Mouse (Mus musculus): Measurements from ENCODE around the gene Plac9a. TPM values are rescaled to one million over a fixed set of nuclear protein-coding genes. Genes with fewer than 3 reads are reported as not detected.
A peak's percentile ranks its signal among the peaks of the same experiment; 100 is the strongest.
"Not testable (repeated sequence)": the region's sequence is repeated elsewhere in the genome, so short reads cannot be mapped to it uniquely, and the experiment has no call there.

Plac9a gene
- polyA plus RNA-seq, 1 experiment from 2014 or later, result 0.70 TPM

- ATAC-seq (ENCODE audit: low read depth); H3K9ac ChIP-seq; H3K4me2 ChIP-seq; H3K36me3 ChIP-seq; H3K9me3 ChIP-seq (replicated peaks); H3K27ac ChIP-seq; H3K27me3 ChIP-seq; H3K4me3 ChIP-seq (replicated peaks); DNase-seq; H3K4me1 ChIP-seq (replicated peaks): not testable (repeated sequence)
- no CpG with 5 or more reads among the region's 12 CpGs for WGBS (ENCODE audit: insufficient replicate concordance)
Observed at GRCm38 (mm10) chr14:25885886-25886285, 17.0 kb downstream of the Plac9a start.

- not testable (repeated sequence) for ATAC-seq (ENCODE audit: low read depth); H3K4me3 ChIP-seq (replicated peaks); H3K9me3 ChIP-seq (replicated peaks)
Observed at GRCm38 (mm10) chr14:25881769-25882168, 21.1 kb downstream of the Plac9a start.

GRCm38 (mm10) chr14:25876640-25877039 lies 26.3 kb downstream of the Plac9a start:
- DNase-seq; H3K4me1 ChIP-seq (replicated peaks); H3K9me3 ChIP-seq (replicated peaks); H3K9ac ChIP-seq; H3K4me3 ChIP-seq (replicated peaks); H3K27me3 ChIP-seq; H3K27ac ChIP-seq; ATAC-seq (ENCODE audit: low read depth); H3K4me2 ChIP-seq; H3K36me3 ChIP-seq: not testable (repeated sequence)
- no CpG with 5 or more reads among the region's 7 CpGs for WGBS (ENCODE audit: insufficient replicate concordance)

More at GRCm38 (mm10) chr14:25881769-25882168, 21.1 kb downstream of the Plac9a start:
- not testable (repeated sequence) for H3K27ac ChIP-seq; DNase-seq; H3K9ac ChIP-seq; H3K4me1 ChIP-seq (replicated peaks); H3K36me3 ChIP-seq; H3K4me2 ChIP-seq; H3K27me3 ChIP-seq
- WGBS (ENCODE audit: insufficient replicate concordance), result no CpG with 5 or more reads among the region's 9 CpGs

- Histone ChIP-seq H3K9ac (no peak overlapping the region), H3K9me3 (replicated peaks) (no peaks in the 10 kb centered on the region), H3K27me3 (no peaks in the 10 kb centered on the region), H3K4me2 (no peak overlapping the region), H3K4me3 (replicated peaks) (no peak overlapping the region), H3K36me3 (0 out of 2 replicates have a peak, but pooled peaks cover 5% of the 10 kb centered on the region), H3K27ac (no peak overlapping the region), H3K4me1 (replicated peaks) (peaks cover 16% of the 10 kb centered on the region)
- DNase-seq (no peak), ATAC-seq (ENCODE audit: low read depth) (no peak)
- 75% methylated on average over 8 of the region's 8 CpGs for WGBS (ENCODE audit: insufficient replicate concordance)
Observed at GRCm38 (mm10) chr14:25872461-25873415, 30.2 kb downstream of the Plac9a start.

- Histone ChIP-seq H3K27me3 (no peaks in the 10 kb centered on the region), H3K4me1 (replicated peaks) (peaks cover 29% of the 10 kb centered on the region), H3K27ac (no peak overlapping the region), H3K4me3 (replicated peaks) (no peak overlapping the region), H3K4me2 (no peak overlapping the region), H3K9me3 (replicated peaks) (no peaks in the 10 kb centered on the region), H3K36me3 (0 out of 2 replicates have a peak, but pooled peaks cover 4% of the 10 kb centered on the region), H3K9ac (no peak overlapping the region)
- ATAC-seq (ENCODE audit: low read depth) (no peak), DNase-seq (no peak)
- 47% methylated on average over 9 of the region's 9 CpGs for WGBS (ENCODE audit: insufficient replicate concordance)
Observed at GRCm38 (mm10) chr14:25869135-25869878, 33.6 kb downstream of the Plac9a start.

- H3K4me2 ChIP-seq, result no peak overlapping the region
- H3K9me3 ChIP-seq (replicated peaks), result no peaks in the 10 kb centered on the region
- no peaks in the 10 kb centered on the region for H3K27me3 ChIP-seq
- no peak overlapping the region for H3K27ac ChIP-seq
- H3K4me3 ChIP-seq (replicated peaks), result no peak overlapping the region
- H3K9ac ChIP-seq, result no peak overlapping the region
- 56% methylated on average over 4 of the region's 4 CpGs for WGBS (ENCODE audit: insufficient replicate concordance)
- H3K4me1 ChIP-seq (replicated peaks), result peaks cover 29% of the 10 kb centered on the region
- no peaks in the 10 kb centered on the region for H3K36me3 ChIP-seq
- ATAC-seq (ENCODE audit: low read depth) (no peak), DNase-seq (no peak)
Observed at GRCm38 (mm10) chr14:25868706-25869105, 34.2 kb downstream of the Plac9a start.

GRCm38 (mm10) chr14:25867834-25868233 lies 35.1 kb downstream of the Plac9a start:
- Histone ChIP-seq H3K27me3 (no peaks in the 10 kb centered on the region), H3K9ac (no peak overlapping the region), H3K27ac (no peak overlapping the region), H3K9me3 (replicated peaks) (no peaks in the 10 kb centered on the region), H3K4me1 (replicated peaks) (peaks cover 31% of the 10 kb centered on the region), H3K4me2 (no peak overlapping the region), H3K36me3 (no peaks in the 10 kb centered on the region), H3K4me3 (replicated peaks) (no peak overlapping the region)
- WGBS (ENCODE audit: insufficient replicate concordance), result 65% methylated on average over 6 of the region's 6 CpGs
- DNase-seq (no peak), ATAC-seq (ENCODE audit: low read depth) (peak; percentile 51; the same call in 1 of the 2 replicates)

- Histone ChIP-seq H3K27me3 (no peaks in the 10 kb centered on the region), H3K9me3 (replicated peaks) (no peaks in the 10 kb centered on the region), H3K9ac (no peak overlapping the region), H3K4me2 (no peak overlapping the region), H3K36me3 (no peaks in the 10 kb centered on the region), H3K27ac (no peak overlapping the region), H3K4me1 (replicated peaks) (peaks cover 41% of the 10 kb centered on the region), H3K4me3 (replicated peaks) (no peak overlapping the region)
- DNase-seq (no peak), ATAC-seq (ENCODE audit: low read depth) (no peak)
- 70% methylated on average over 11 of the region's 11 CpGs for WGBS (ENCODE audit: insufficient replicate concordance)
Observed at GRCm38 (mm10) chr14:25866832-25867231, 36.1 kb downstream of the Plac9a start.

- Histone ChIP-seq H3K9me3 (replicated peaks) (no peaks in the 10 kb centered on the region), H3K4me3 (replicated peaks) (no peak overlapping the region), H3K27me3 (no peaks in the 10 kb centered on the region), H3K9ac (no peak overlapping the region), H3K4me1 (replicated peaks) (peaks cover 46% of the 10 kb centered on the region), H3K36me3 (no peaks in the 10 kb centered on the region), H3K4me2 (no peak overlapping the region), H3K27ac (no peak overlapping the region)
- DNase-seq, result no peak
- 90% methylated on average over 6 of the region's 6 CpGs for WGBS (ENCODE audit: insufficient replicate concordance)
- ATAC-seq (ENCODE audit: low read depth), result no peak
Observed at GRCm38 (mm10) chr14:25866384-25866783, 36.5 kb downstream of the Plac9a start.

- no peak for ATAC-seq (ENCODE audit: low read depth)
- 63% methylated on average over 5 of the region's 5 CpGs for WGBS (ENCODE audit: insufficient replicate concordance)
- Histone ChIP-seq H3K9me3 (replicated peaks) (no peaks in the 10 kb centered on the region), H3K27ac (no peak overlapping the region), H3K4me1 (replicated peaks) (peaks cover 47% of the 10 kb centered on the region), H3K4me3 (replicated peaks) (no peak overlapping the region), H3K27me3 (no peaks in the 10 kb centered on the region), H3K4me2 (no peak overlapping the region), H3K9ac (no peak overlapping the region), H3K36me3 (no peaks in the 10 kb centered on the region)
- DNase-seq, result no peak
Observed at GRCm38 (mm10) chr14:25865251-25865650, 37.6 kb downstream of the Plac9a start.

- no peaks in the 10 kb centered on the region for H3K9me3 ChIP-seq (replicated peaks)
- peaks cover 40% of the 10 kb centered on the region for H3K4me1 ChIP-seq (replicated peaks)
- no peak for ATAC-seq (ENCODE audit: low read depth)
- H3K27ac ChIP-seq, result no peak overlapping the region
- WGBS (ENCODE audit: insufficient replicate concordance), result 64% methylated on average over 2 of the region's 2 CpGs
- H3K4me2 ChIP-seq, result no peak overlapping the region
- no peak overlapping the region for H3K9ac ChIP-seq
- no peak for DNase-seq
- no peaks in the 10 kb centered on the region for H3K27me3 ChIP-seq
- H3K36me3 ChIP-seq, result no peaks in the 10 kb centered on the region
- H3K4me3 ChIP-seq (replicated peaks), result no peak overlapping the region
Observed at GRCm38 (mm10) chr14:25863721-25864120, 39.2 kb downstream of the Plac9a start.

Data from liver, embryonic 13.5 days (tissue).